Mouse (Mus musculus) T-helper 2 cell (primary cell): ENCODE results near the gene Lpp.

Experiments
- in situ Hi-C: fragments of 300-600 bp; cut with MboI, MseI; formaldehyde crosslinking; loops from one replicate; pipeline ENCODE4 v1.15.1; 2025; ENCODE audit warnings: high pct_unique_total_duplicates

Lpp gene

GRCm38 (mm10) chr16:24781922-24782321 lies 388.6 kb downstream of the Lpp start:
- in situ Hi-C loops, result loop anchor here (25.0 kb wide), 1 partner anchor 1120 kb away; no protein-coding TSS in a partner anchor

GRCm38 (mm10) chr16:24785651-24786050 lies 392.3 kb downstream of the Lpp start:
- in situ Hi-C loops, result loop anchor here (25.0 kb wide), 1 partner anchor 1123 kb away; no protein-coding TSS in a partner anchor

GRCm38 (mm10) chr16:24788973-24789372 lies 395.7 kb downstream of the Lpp start:
- in situ Hi-C loops, result loop anchor here (25.0 kb wide), 1 partner anchor 1127 kb away; no protein-coding TSS in a partner anchor

- in situ Hi-C loops, result loop anchor here (25.0 kb wide), 1 partner anchor 1129 kb away; no protein-coding TSS in a partner anchor
Observed at GRCm38 (mm10) chr16:24791387-24791786, 398.1 kb downstream of the Lpp start.

GRCm38 (mm10) chr16:24791984-24792383 lies 398.7 kb downstream of the Lpp start:
- in situ Hi-C loops, result loop anchor here (25.0 kb wide), 1 partner anchor 1130 kb away; no protein-coding TSS in a partner anchor

- in situ Hi-C loops, result loop anchor here (25.0 kb wide), 1 partner anchor 1131 kb away; no protein-coding TSS in a partner anchor
Observed at GRCm38 (mm10) chr16:24792836-24793235, 399.5 kb downstream of the Lpp start.

GRCm38 (mm10) chr16:24794665-24795064 lies 401.4 kb downstream of the Lpp start:
- in situ Hi-C loops, result loop anchor here (25.0 kb wide), 1 partner anchor 1132 kb away; no protein-coding TSS in a partner anchor

- in situ Hi-C loops, result loop anchor here (25.0 kb wide), 1 partner anchor 839 kb away; no protein-coding TSS in a partner anchor
Observed at GRCm38 (mm10) chr16:24801355-24801754, 408.0 kb downstream of the Lpp start.

GRCm38 (mm10) chr16:24801780-24802179 lies 408.5 kb downstream of the Lpp start:
- in situ Hi-C loops, result loop anchor here (25.0 kb wide), 1 partner anchor 839 kb away; no protein-coding TSS in a partner anchor

GRCm38 (mm10) chr16:24806093-24806492 lies 412.8 kb downstream of the Lpp start:
- in situ Hi-C loops, result loop anchor here (25.0 kb wide), 1 partner anchor 844 kb away; no protein-coding TSS in a partner anchor

- in situ Hi-C loops, result loop anchor here (25.0 kb wide), 1 partner anchor 845 kb away; no protein-coding TSS in a partner anchor
Observed at GRCm38 (mm10) chr16:24807565-24807964, 414.3 kb downstream of the Lpp start.

- in situ Hi-C loops, result loop anchor here (25.0 kb wide), 1 partner anchor 848 kb away; no protein-coding TSS in a partner anchor
Observed at GRCm38 (mm10) chr16:24809811-24810210, 416.5 kb downstream of the Lpp start.

GRCm38 (mm10) chr16:24816621-24817020 lies 423.3 kb downstream of the Lpp start:
- in situ Hi-C loops, result loop anchor here (25.0 kb wide), 1 partner anchor 854 kb away; no protein-coding TSS in a partner anchor

- in situ Hi-C loops, result loop anchor here (25.0 kb wide), 1 partner anchor 855 kb away; no protein-coding TSS in a partner anchor
Observed at GRCm38 (mm10) chr16:24817381-24817780, 424.1 kb downstream of the Lpp start.

- in situ Hi-C loops, result loop anchor here (25.0 kb wide), 1 partner anchor 857 kb away; no protein-coding TSS in a partner anchor
Observed at GRCm38 (mm10) chr16:24819127-24819526, 425.8 kb downstream of the Lpp start.

- in situ Hi-C loops, result loop anchor here (25.0 kb wide), 1 partner anchor 860 kb away; no protein-coding TSS in a partner anchor
Observed at GRCm38 (mm10) chr16:24822182-24822875, 429.0 kb downstream of the Lpp start.

- in situ Hi-C loops, result loop anchor here (25.0 kb wide), 1 partner anchor 861 kb away; no protein-coding TSS in a partner anchor
Observed at GRCm38 (mm10) chr16:24822918-24823317, 429.6 kb downstream of the Lpp start.

- in situ Hi-C loops, result no loop called here
Observed at GRCm38 (mm10) chr16:24826390-24826789, 433.1 kb downstream of the Lpp start.

- in situ Hi-C loops, result no loop called here
Observed at GRCm38 (mm10) chr16:24828207-24828803, 435.0 kb downstream of the Lpp start.

GRCm38 (mm10) chr16:24829860-24830259 lies 436.6 kb downstream of the Lpp start:
- in situ Hi-C loops, result no loop called here

- in situ Hi-C loops, result no loop called here
Observed at GRCm38 (mm10) chr16:24830939-24831338, 437.6 kb downstream of the Lpp start.

- in situ Hi-C loops, result no loop called here
Observed at GRCm38 (mm10) chr16:24833221-24833620, 439.9 kb downstream of the Lpp start.
